Mouse (Mus musculus): ENCODE results near the gene Tbc1d10a. TPM values are rescaled to one million over a fixed set of nuclear protein-coding genes. Genes with fewer than 3 reads are reported as not detected.

The Tbc1d10a gene
- polyA plus RNA-seq, 1 experiment from 2014 or later, result 31.0 TPM

DNA sequence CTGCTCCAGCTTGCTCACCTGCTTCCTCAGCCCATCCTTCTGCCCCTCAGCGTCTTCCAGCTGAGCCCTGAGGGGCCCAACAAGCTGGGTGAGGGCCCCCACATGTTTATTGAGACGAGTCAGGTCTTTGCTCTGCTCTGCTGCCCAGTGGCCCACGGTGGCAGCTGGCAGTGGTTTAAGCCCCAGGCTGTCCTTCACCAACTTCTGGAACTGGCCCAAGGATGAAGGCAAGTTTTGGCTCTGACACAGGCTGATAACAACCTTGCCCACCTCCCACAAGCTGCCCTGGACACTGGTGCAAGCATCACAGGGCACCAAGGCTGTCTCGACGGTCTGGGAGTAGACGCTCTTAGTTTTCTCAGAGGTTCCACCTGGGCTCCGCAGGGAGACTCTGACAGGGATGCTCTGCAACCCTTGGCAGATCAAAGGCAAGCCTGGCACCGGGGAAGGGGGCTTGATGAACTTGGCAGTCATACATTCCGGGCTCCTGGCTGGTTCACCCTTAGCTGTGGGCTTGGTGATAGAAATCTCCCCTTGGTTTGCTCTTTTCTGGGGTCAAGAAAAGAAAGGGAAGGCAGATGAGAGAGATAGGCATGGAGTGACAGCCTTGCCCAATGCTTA, 37.9 kb upstream of the Tbc1d10a start:
- no peak overlapping the region for H3K4me2 ChIP-seq (ENCODE audit: low read depth, low read length)
- no peak overlapping the region for H3K9ac ChIP-seq (ENCODE audit: low read depth, low read length)
- H3K9me3 ChIP-seq (ENCODE audit: control insufficient read depth, low read length), result no peaks in the 10 kb centered on the region
- H3K36me3 ChIP-seq (ENCODE audit: control insufficient read depth, insufficient read depth, low read length), result peaks cover 22% of the 10 kb centered on the region
- H3K4me1 ChIP-seq (ENCODE audit: control insufficient read depth, insufficient read depth, low read length), result no peaks in the 10 kb centered on the region
- no peaks in the 10 kb centered on the region for H3K27me3 ChIP-seq (replicated peaks; ENCODE audit: control insufficient read depth, insufficient read depth, low read length)
- H3K4me3 ChIP-seq (ENCODE audit: low read depth, low read length), result no peak overlapping the region
- no peak for ATAC-seq (ENCODE audit: low read depth)
- no peak for DNase-seq (ENCODE audit: low spot score)
- no peak overlapping the region for H3K27ac ChIP-seq (replicated peaks; ENCODE audit: low read depth, low read length)
- 83% methylated on average over 8 of the region's 9 CpGs for WGBS

DNA sequence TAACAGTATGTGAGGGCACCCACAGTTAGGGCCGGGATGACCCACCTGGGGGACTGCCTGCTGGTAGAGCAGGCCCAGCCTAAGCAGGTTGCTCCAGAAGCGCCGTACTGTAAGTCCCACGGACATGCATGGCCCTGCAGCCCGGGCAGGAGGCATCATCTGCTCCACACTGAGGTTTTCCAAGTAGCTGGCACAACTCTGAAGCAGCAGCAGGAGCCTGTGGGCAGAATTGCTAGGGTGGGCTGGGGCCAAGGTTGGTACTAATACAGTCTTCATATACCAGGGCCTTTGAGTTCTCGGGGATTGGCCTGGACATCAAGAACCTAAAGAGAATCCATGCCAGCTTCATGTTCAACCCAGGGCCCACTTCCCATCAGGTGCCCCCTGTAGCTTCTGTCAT, 36.7 kb upstream of the Tbc1d10a start:
- no peaks in the 10 kb centered on the region for H3K4me1 ChIP-seq (ENCODE audit: control insufficient read depth, insufficient read depth, low read length)
- no peak overlapping the region for H3K4me3 ChIP-seq (ENCODE audit: low read depth, low read length)
- peaks cover 15% of the 10 kb centered on the region for H3K36me3 ChIP-seq (ENCODE audit: control insufficient read depth, insufficient read depth, low read length)
- H3K9ac ChIP-seq (ENCODE audit: low read depth, low read length), result no peak overlapping the region
- no peaks in the 10 kb centered on the region for H3K27me3 ChIP-seq (replicated peaks; ENCODE audit: control insufficient read depth, insufficient read depth, low read length)
- 93% methylated on average over 6 of the region's 6 CpGs for WGBS
- DNase-seq (ENCODE audit: low spot score) (no peak), ATAC-seq (ENCODE audit: low read depth) (no peak)
- no peak overlapping the region for H3K4me2 ChIP-seq (ENCODE audit: low read depth, low read length)
- no peak overlapping the region for H3K27ac ChIP-seq (replicated peaks; ENCODE audit: low read depth, low read length)
- H3K9me3 ChIP-seq (ENCODE audit: control insufficient read depth, low read length), result no peaks in the 10 kb centered on the region

DNA sequence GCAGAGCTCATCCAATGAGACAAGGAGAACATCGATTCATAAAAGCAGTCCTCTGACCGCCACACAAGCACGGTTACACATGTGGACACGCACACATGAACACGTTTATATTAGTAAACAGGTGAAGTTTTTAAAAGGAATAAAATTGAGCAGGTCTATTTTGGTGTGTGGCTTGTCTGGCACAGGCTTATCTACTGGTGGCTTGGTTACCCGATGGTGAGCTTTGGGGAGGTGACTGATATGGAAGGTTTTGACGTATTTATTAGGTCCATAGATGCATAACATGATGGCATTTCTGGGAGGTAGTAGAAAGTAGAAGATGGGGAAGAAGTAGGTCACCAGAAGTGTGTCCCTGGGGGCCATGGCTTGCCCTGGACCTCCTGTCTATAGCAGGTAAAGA, 32.9 kb upstream of the Tbc1d10a start:
- Histone ChIP-seq H3K4me3 (ENCODE audit: low read depth, low read length) (no peak overlapping the region), H3K4me2 (ENCODE audit: low read depth, low read length) (no peak overlapping the region), H3K9ac (ENCODE audit: low read depth, low read length) (no peak overlapping the region), H3K4me1 (ENCODE audit: control insufficient read depth, insufficient read depth, low read length) (0 out of 2 replicates have a peak, but pooled peaks cover under 1% of the 10 kb centered on the region), H3K27me3 (replicated peaks; ENCODE audit: control insufficient read depth, insufficient read depth, low read length) (no peaks in the 10 kb centered on the region), H3K27ac (replicated peaks; ENCODE audit: low read depth, low read length) (no peak overlapping the region), H3K9me3 (ENCODE audit: control insufficient read depth, low read length) (no peaks in the 10 kb centered on the region), H3K36me3 (ENCODE audit: control insufficient read depth, insufficient read depth, low read length) (peaks cover 5% of the 10 kb centered on the region; the same call in 1 of the 2 replicates)
- DNase-seq (ENCODE audit: low spot score) (no peak), ATAC-seq (ENCODE audit: low read depth) (no peak)
- 90% methylated on average over 7 of the region's 7 CpGs for WGBS

DNA sequence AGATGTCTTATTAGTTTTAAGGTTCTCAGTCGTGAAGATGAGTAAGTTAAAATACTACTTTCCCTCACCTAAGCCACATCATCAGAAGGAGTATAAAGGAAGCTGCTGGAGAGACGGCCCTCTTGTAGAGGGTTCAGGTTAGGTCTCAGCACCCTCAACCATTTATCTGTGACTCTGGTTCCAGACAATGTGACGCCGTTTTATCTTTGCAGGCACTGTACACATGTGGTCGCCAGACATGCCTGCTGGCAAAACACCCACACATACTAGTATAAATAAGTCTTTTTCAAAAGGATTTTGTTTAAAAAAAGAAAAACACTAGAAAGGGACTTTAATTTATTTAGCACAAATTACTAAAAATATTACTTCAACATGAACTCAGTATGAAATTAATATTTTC, 30.9 kb upstream of the Tbc1d10a start:
- Histone ChIP-seq H3K9me3 (ENCODE audit: control insufficient read depth, low read length) (no peaks in the 10 kb centered on the region), H3K4me3 (ENCODE audit: low read depth, low read length) (no peak overlapping the region), H3K27ac (replicated peaks; ENCODE audit: low read depth, low read length) (no peak overlapping the region), H3K9ac (ENCODE audit: low read depth, low read length) (no peak overlapping the region), H3K4me1 (ENCODE audit: control insufficient read depth, insufficient read depth, low read length) (0 out of 2 replicates have a peak, but pooled peaks cover 5% of the 10 kb centered on the region), H3K4me2 (ENCODE audit: low read depth, low read length) (no peak overlapping the region), H3K36me3 (ENCODE audit: control insufficient read depth, insufficient read depth, low read length) (no peaks in the 10 kb centered on the region), H3K27me3 (replicated peaks; ENCODE audit: control insufficient read depth, insufficient read depth, low read length) (no peaks in the 10 kb centered on the region)
- no peak for DNase-seq (ENCODE audit: low spot score)
- no peak for ATAC-seq (ENCODE audit: low read depth)
- 59% methylated on average over 5 of the region's 5 CpGs for WGBS

DNA sequence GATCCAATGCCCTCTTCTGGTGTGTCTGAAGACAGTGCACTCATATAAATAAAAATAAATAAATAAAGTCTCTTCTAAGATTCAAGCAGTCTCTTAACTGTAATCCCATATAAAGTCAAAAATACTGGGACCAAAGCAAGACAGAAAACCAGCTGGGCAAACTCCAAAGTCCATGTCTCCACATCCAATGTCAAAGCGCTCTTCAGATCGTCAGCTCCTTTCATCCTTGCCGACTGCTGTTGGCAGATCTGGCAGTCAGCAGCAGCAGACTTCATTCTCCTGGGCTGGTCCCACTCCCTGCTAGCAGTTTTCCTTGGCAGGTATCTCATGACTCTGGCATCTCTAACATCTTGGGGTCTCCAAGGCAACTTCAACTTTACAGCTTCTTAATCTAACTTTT, 27.9 kb upstream of the Tbc1d10a start:
- ATAC-seq (ENCODE audit: low read depth) (no peak), DNase-seq (ENCODE audit: low spot score) (no peak)
- no peaks in the 10 kb centered on the region for H3K27me3 ChIP-seq (replicated peaks; ENCODE audit: control insufficient read depth, insufficient read depth, low read length)
- 0 out of 2 replicates have a peak overlapping the region, but pooled peaks have one; percentile 94 for H3K4me2 ChIP-seq (ENCODE audit: low read depth, low read length)
- H3K9me3 ChIP-seq (ENCODE audit: control insufficient read depth, low read length), result no peaks in the 10 kb centered on the region
- peaks cover 22% of the 10 kb centered on the region for H3K4me1 ChIP-seq (ENCODE audit: control insufficient read depth, insufficient read depth, low read length)
- H3K4me3 ChIP-seq (ENCODE audit: low read depth, low read length), result no peak overlapping the region
- 91% methylated on average over 3 of the region's 3 CpGs for WGBS
- peaks cover 28% of the 10 kb centered on the region for H3K36me3 ChIP-seq (ENCODE audit: control insufficient read depth, insufficient read depth, low read length)
- H3K27ac ChIP-seq (replicated peaks; ENCODE audit: low read depth, low read length), result no peak overlapping the region
- no peak overlapping the region for H3K9ac ChIP-seq (ENCODE audit: low read depth, low read length)

DNA sequence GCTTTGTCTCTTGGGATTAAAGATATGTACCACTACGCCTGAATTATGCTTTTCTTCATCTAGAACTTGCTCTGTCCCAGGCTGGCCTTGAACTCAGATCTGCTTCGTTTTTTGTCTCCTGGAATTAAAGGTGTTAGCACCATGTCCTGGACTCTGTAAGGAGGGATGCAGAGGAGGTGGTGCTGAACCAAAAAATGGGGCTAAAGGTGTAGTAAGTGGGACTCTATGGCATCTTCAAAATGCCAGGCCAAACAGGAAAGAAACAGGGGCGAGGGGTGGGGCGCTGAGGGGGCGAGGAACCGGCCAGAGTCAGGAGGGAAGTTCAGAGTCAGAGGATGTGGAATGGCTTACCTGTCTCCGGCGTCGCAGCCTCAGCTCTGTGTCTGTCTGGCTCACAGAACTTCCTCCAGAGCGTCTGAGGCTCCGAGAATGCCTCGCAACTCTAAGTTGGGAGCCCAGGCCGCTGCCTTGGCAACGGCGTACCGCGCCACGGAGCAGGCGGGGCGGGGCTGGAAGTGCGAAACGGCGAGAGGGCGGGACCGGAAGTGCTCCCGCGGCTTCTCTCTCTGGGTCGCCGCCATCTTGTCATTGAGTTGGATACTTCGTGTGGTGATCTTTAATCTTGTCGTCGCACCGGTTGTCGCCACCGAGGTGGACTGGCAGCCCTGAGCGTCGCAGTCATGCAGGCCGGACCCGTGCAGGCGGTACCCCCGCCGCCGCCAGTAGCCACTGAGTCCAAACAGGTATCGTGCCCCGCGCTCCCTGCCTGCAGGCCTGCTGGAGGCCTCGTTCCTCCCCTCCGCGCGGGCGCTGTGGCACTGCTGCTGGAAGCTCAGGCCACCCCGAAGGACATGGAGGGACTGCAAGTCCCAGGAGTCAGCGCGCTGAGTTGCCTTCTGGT, 26.5 kb upstream of the Tbc1d10a start, which contains the start of the genes Ccdc157 and Sf3a1:
TSS of gene Ccdc157 (minus strand) at position 486 of the 901 bp plus-strand sequence.
TSS of gene Sf3a1 (plus strand) at position 543 of the 901 bp plus-strand sequence.
- ATAC-seq (ENCODE audit: low read depth), result peak; percentile 96
- WGBS, result 1% methylated on average over 35 of the region's 54 CpGs
- peak within 1 kb of the TSS; percentile 84 for H3K9ac ChIP-seq (ENCODE audit: low read depth, low read length)
- peak within 1 kb of the TSS; percentile 93 for H3K4me3 ChIP-seq (ENCODE audit: low read depth, low read length)
- peak within 1 kb of the TSS; percentile 94 for H3K4me2 ChIP-seq (ENCODE audit: low read depth, low read length)
- H3K27ac ChIP-seq (replicated peaks; ENCODE audit: low read depth, low read length), result peak within 1 kb of the TSS; percentile 84
- H3K36me3 ChIP-seq (ENCODE audit: control insufficient read depth, insufficient read depth, low read length), result peaks cover 42% of the 10 kb centered on the region
- H3K4me1 ChIP-seq (ENCODE audit: control insufficient read depth, insufficient read depth, low read length), result peaks cover 26% of the 10 kb centered on the region
- peak; percentile 96 for DNase-seq (ENCODE audit: low spot score)
- no peaks in the 10 kb centered on the region for H3K27me3 ChIP-seq (replicated peaks; ENCODE audit: control insufficient read depth, insufficient read depth, low read length)
- no peaks in the 10 kb centered on the region for H3K9me3 ChIP-seq (ENCODE audit: control insufficient read depth, low read length)

DNA sequence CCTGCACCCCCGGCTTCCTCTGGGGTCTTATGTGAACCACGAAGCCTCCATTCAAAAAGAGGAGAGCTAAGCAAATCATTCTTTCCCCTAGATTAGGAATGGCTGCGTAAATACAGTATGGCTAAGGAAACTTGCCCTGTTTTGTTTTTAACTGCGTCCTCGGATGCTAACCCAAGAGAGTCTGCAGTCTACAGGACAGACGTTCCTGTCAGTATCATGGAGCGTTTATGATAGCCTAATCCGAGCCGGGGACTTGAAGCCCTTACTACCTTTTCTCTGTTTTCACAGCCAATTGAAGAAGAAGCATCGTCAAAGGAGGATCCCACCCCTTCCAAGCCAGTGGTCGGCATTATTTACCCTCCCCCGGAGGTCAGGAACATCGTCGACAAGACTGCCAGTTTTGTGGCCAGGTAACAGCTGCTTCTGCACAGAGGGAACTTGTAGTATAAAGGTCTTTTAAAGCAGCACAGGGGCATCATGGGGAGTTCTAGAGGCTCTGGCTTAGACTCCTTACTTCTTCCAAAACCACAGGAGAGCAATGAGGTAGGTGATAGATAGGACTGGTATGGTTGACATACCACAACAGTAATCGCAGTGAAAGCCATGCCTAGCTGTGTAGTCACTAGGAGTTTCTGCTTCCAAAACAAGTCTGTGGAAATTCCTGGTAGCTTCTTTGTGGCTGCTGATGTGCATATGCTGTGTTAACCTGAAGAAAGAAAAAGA, 25.7 kb upstream of the Tbc1d10a start:
- no peaks in the 10 kb centered on the region for H3K9me3 ChIP-seq (ENCODE audit: control insufficient read depth, low read length)
- peaks cover 51% of the 10 kb centered on the region for H3K36me3 ChIP-seq (ENCODE audit: control insufficient read depth, insufficient read depth, low read length)
- H3K4me2 ChIP-seq (ENCODE audit: low read depth, low read length), result peak overlapping the region; percentile 94
- 6% methylated on average over 15 of the region's 15 CpGs for WGBS
- peaks cover 26% of the 10 kb centered on the region for H3K4me1 ChIP-seq (ENCODE audit: control insufficient read depth, insufficient read depth, low read length)
- peak overlapping the region; percentile 84 for H3K9ac ChIP-seq (ENCODE audit: low read depth, low read length)
- peak overlapping the region; percentile 93 for H3K4me3 ChIP-seq (ENCODE audit: low read depth, low read length)
- H3K27ac ChIP-seq (replicated peaks; ENCODE audit: low read depth, low read length), result peak overlapping the region; percentile 84
- no peaks in the 10 kb centered on the region for H3K27me3 ChIP-seq (replicated peaks; ENCODE audit: control insufficient read depth, insufficient read depth, low read length)
- DNase-seq (ENCODE audit: low spot score), result no peak
- ATAC-seq (ENCODE audit: low read depth), result no peak

DNA sequence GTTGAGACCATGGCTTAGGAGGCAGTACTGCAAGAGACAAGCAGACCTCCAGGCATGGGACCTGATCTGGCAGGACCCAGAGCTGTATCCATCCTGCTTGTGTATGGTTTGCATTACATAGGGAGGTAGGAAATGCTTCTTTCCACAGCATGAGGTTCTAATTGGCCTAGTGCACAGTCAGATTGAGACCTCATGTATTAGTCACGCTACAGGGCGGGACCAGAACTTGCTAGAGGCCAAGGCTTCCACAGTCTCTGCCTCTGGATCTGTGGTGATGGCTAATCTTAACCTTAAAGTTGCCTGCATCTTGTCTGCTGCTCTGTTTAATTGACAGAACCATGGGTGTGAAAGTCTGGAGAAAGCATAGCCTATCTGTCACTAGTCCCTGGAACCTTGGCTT, 21.9 kb upstream of the Tbc1d10a start:
- peaks cover 21% of the 10 kb centered on the region for H3K4me1 ChIP-seq (ENCODE audit: control insufficient read depth, insufficient read depth, low read length)
- no peaks in the 10 kb centered on the region for H3K9me3 ChIP-seq (ENCODE audit: control insufficient read depth, low read length)
- no peak overlapping the region for H3K4me2 ChIP-seq (ENCODE audit: low read depth, low read length)
- DNase-seq (ENCODE audit: low spot score) (peak; percentile 80), ATAC-seq (ENCODE audit: low read depth) (peak; percentile 27)
- peaks cover 89% of the 10 kb centered on the region for H3K36me3 ChIP-seq (ENCODE audit: control insufficient read depth, insufficient read depth, low read length)
- no peak overlapping the region for H3K4me3 ChIP-seq (ENCODE audit: low read depth, low read length)
- WGBS, result 45% methylated on average over 2 of the region's 2 CpGs
- H3K27me3 ChIP-seq (replicated peaks; ENCODE audit: control insufficient read depth, insufficient read depth, low read length), result no peaks in the 10 kb centered on the region
- H3K9ac ChIP-seq (ENCODE audit: low read depth, low read length), result no peak overlapping the region; the same call in 1 of the 2 replicates
- peak overlapping the region; percentile 55 for H3K27ac ChIP-seq (replicated peaks; ENCODE audit: low read depth, low read length)

All from embryonic facial prominence, embryonic 14.5 days (tissue).